Mouse (Mus musculus) olfactory bulb, adult 2 months (tissue): ENCODE measurements around the gene Sh3d21.

Source experiments
- CTCF ChIP-seq: fragments of 200-500 bp; IDR thresholded peaks from 2 replicates; pipeline ENCODE4 v1.5.1; 2012; ENCODE audit warnings: low read depth, mild to moderate bottlenecking, low read length, moderate library complexity; ENCODE audit not compliant: insufficient read depth
- POLR2A ChIP-seq: fragments of 200-500 bp; IDR thresholded peaks from 2 replicates; pipeline ENCODE4 v1.6.1; 2012; ENCODE audit warnings: mild to moderate bottlenecking, low read depth, low read length, moderate library complexity; ENCODE audit not compliant: insufficient read depth

DNA sequence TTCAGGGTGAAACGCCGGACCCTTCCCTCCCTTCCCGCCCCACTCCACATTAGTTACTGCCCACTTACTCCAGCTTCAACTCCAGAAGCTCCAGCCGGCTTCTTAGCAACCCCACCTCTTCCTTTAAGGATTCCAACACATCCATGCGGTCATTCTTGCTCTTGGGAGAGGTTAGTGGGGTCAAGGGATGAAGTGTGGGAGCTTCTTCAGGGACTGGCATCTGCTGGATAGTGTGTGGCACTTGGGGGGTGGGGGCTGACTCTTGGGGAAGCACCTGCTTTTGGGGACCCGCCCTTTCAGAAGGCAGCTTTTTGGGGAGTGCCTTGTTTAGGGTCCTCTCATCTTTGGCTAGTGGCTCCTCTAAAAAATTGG is 12.4 kb downstream of the Sh3d21 start:
- TF ChIP-seq POLR2A (no peak), CTCF (no peak)
